In the genomic region with DNA sequence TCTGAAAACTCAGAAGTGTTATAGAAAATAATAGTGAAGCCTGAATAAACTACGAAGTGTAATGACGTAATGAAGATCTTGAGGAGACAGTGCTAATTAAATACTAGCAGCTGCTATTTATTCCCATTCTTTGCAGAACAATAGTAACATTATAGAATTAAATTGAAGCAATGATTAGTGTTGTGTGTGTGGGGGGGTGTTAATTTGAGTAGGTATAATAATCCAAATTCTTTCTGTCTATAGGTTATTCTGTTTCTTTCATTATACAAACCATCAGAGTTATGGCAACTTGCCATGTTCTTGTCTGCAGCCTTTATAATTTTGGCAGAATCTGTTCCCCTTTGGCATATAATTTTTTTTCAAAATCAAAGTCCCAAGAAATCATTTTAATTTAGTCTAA, we compare ENCODE assay signal across 27 mouse cellular contexts.
"Had no signal": no experiment of that assay in that cellular context is flagged by ENCODE, and none has a peak within 500 bp of the region (broad histone marks: within the 10 kb centered on the region; RNA-seq: fewer than 3 reads in every experiment).

No protein-coding gene starts in this region.

- H3K4me1 ChIP-seq: heart, embryonic 13.5 days; heart, embryonic 15.5 days; hindbrain, embryonic 13.5 days; hindbrain, embryonic 15.5 days; kidney, embryonic 15.5 days; limb, embryonic 13.5 days; limb, embryonic 15.5 days; liver, embryonic 12.5 days had no signal

- H3K27me3 ChIP-seq: heart, embryonic 13.5 days; heart, embryonic 15.5 days; hindbrain, embryonic 13.5 days; hindbrain, embryonic 15.5 days; kidney, embryonic 15.5 days; limb, embryonic 13.5 days; limb, embryonic 15.5 days; liver, embryonic 12.5 days had no signal

- H3K4me3 ChIP-seq: heart, adult 2 months; heart, embryonic 13.5 days; heart, embryonic 15.5 days; hindbrain, embryonic 13.5 days; hindbrain, embryonic 15.5 days; kidney, embryonic 15.5 days; limb, embryonic 13.5 days; limb, embryonic 15.5 days; liver, embryonic 12.5 days had no signal

- H3K9me3 ChIP-seq: heart, embryonic 13.5 days; heart, embryonic 15.5 days; hindbrain, embryonic 13.5 days; hindbrain, embryonic 15.5 days; kidney, embryonic 15.5 days; limb, embryonic 13.5 days; limb, embryonic 15.5 days; liver, embryonic 12.5 days had no signal

- H3K9ac ChIP-seq: heart, embryonic 13.5 days; heart, embryonic 15.5 days; hindbrain, embryonic 13.5 days; hindbrain, embryonic 15.5 days; kidney, embryonic 15.5 days; limb, embryonic 13.5 days; limb, embryonic 15.5 days; liver, embryonic 12.5 days; liver, embryonic 14.5 days had no signal

- H3K4me2 ChIP-seq: heart, embryonic 11.5 days; heart, embryonic 13.5 days; heart, embryonic 15.5 days; hindbrain, embryonic 13.5 days; hindbrain, embryonic 15.5 days; kidney, embryonic 15.5 days; limb, embryonic 13.5 days; limb, embryonic 15.5 days; liver, embryonic 12.5 days had no signal

- H3K27ac ChIP-seq: heart, adult 2 months; heart, embryonic 13.5 days; heart, embryonic 15.5 days; hindbrain, embryonic 13.5 days; hindbrain, embryonic 15.5 days; hindbrain, postnatal 0 days; kidney, embryonic 15.5 days; kidney, postnatal 0 days; limb, embryonic 13.5 days; limb, embryonic 15.5 days; liver, embryonic 12.5 days; liver, embryonic 14.5 days had no signal

- ATAC-seq: hindbrain, postnatal 0 days; intestine, embryonic 16.5 days; liver, embryonic 12.5 days had no signal

- H3K36me3 ChIP-seq: heart, embryonic 13.5 days; heart, embryonic 15.5 days; hindbrain, embryonic 13.5 days; hindbrain, embryonic 15.5 days; kidney, embryonic 15.5 days; limb, embryonic 13.5 days; limb, embryonic 15.5 days; liver, embryonic 12.5 days had no signal

- DNase-seq: gastrocnemius, postnatal 14 days; gastrocnemius, postnatal 36 days; heart, adult 11 months; heart, adult 2 months; heart, postnatal 14 days; heart, postnatal 36 days; kidney, adult 11 months; kidney, adult 2 months; kidney, adult 9 months; kidney, postnatal 14 days; kidney, postnatal 36 days; layer of hippocampus, adult 9-11 months; layer of hippocampus, postnatal 36 days; left cerebral cortex, postnatal 4 days had no signal
